Mouse (Mus musculus) left cerebral cortex, adult 18-20 months (tissue): Measurements from ENCODE around the gene Sfn. TPM values are rescaled to one million over a fixed set of nuclear protein-coding genes. Genes with fewer than 3 reads are reported as not detected.

Experiments
- microRNA-seq, 2 experiments: library from miRNA; unstranded; fragments of <30 nt; microRNA quantifications; one replicate each; pipeline ENCODE4 v1.2.0; 2021
- total RNA-seq, 2 experiments: library from RNA; stranded (reverse); gene quantifications; 2 replicates each; pipeline ENCODE4 v1.2.3; 2021

Gene Sfn
- total RNA-seq, 2 experiments from 2014 or later: 1.4 to 2.6 TPM

Small RNA genes lying within 50 kb of the gene (microRNA-seq; reads per million reads assigned to microRNA genes)
- 0 reads per million in 2 experiments for gene Gm23158

Other genes starting within 250 kb of the Sfn start
- 10 to 100 TPM; 61.2 to 68.1 TPM for gene Wdtc1, start 248.7 kb downstream of the Sfn start, total RNA-seq
- gene Slc9a1, start 232.5 kb downstream of the Sfn start, total RNA-seq: 10 to 100 TPM; 46.3 to 47.9 TPM
- under 1 TPM in 1 of 2 experiments, not detected in 1; 0.14 TPM for gene Tent5b, start 122.0 kb downstream of the Sfn start, total RNA-seq
- 100 to 1,000 TPM; 164 to 182 TPM for gene Trnp1, start 103.6 kb downstream of the Sfn start, total RNA-seq
- under 1 TPM; 0.42 to 0.54 TPM for gene Kdf1, start 83.2 kb downstream of the Sfn start, total RNA-seq
- 100 to 1,000 TPM; 148 to 156 TPM for gene Nudc, start 56.2 kb downstream of the Sfn start, total RNA-seq
- gene Nr0b2, start 48.8 kb downstream of the Sfn start, total RNA-seq: not detected
- gene Gpatch3, start 27.4 kb downstream of the Sfn start, total RNA-seq: 1 to 10 TPM; 8.3 to 10.0 TPM
- gene Gpn2, start 17.8 kb downstream of the Sfn start, total RNA-seq: 10 to 100 TPM in 1 of 2 experiments, 1 to 10 TPM in 1; 9.9 to 11.6 TPM
- gene Zdhhc18, start 48.0 kb upstream of the Sfn start, total RNA-seq: 10 to 100 TPM; 35.5 to 39.2 TPM
- gene Pigv, start 70.5 kb upstream of the Sfn start, total RNA-seq: 1 to 10 TPM; 7.1 to 9.7 TPM
- 10 to 100 TPM; 83.3 to 86.2 TPM for gene Arid1a, start 154.6 kb upstream of the Sfn start, total RNA-seq